Mouse (Mus musculus): ENCODE data around the gene Khdc1a. TPM values are rescaled to one million over a fixed set of nuclear protein-coding genes. Genes with fewer than 3 reads are reported as not detected.
"Not testable (repeated sequence)": the region's sequence is repeated elsewhere in the genome, so short reads cannot be mapped to it uniquely, and the experiment has no call there.

Khdc1a gene
- polyA plus RNA-seq, 1 experiment = not detected

DNA sequence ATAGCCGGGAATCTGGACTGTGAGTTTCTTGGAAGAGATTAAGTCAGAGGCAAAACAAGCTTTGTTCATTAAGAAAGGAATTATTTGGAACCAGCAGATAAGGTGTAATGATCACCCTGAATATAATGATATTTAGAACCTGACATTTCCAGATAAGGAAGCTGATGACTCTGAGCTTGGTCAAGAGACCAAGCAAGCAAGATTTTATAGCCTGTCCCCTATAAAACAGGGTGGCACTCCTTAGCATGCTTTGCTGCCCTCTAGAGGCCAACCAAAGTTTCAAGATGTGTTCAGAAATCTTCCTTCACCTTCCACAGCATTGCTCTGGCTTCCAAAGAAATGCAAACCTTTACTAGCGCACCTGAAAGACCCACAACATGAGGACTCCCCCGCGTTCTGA, 5.2 kb upstream of the Khdc1a start:
- TF ChIP-seq GATA1 (IDR thresholded peaks at IDR 0.05; ENCODE audit: low read length) = no peak

GRCm38 (mm10) chr1:21368031-21368430, 18.6 kb downstream of the Khdc1a start, which contains the start of gene Khdc1c:
Gene Khdc1c (plus strand): TSS chr1:21368331.
- not testable (repeated sequence) for TF ChIP-seq GATA1 (IDR thresholded peaks at IDR 0.05; ENCODE audit: low read length)

DNA sequence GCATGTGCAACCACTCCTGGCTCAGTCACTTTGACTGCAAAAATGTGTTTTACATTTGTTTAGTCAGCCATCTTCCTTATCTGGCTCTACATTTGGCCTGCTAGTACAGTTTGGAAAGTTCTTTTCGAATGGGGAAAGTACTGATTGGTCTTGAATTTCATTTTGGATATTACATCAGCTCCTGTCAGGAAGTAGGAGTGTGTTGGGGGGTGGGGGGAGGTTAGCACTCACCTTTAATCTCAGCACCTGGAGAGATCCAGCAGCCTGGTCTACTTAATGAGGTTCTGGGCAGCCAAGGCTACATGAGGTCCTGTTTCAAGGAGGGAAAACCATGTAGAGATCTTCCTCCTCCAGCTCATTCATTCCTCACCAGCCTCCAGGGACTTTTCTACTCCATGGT, 33.8 kb downstream of the Khdc1a start, which contains the start of gene Khdc1b:
Gene Khdc1b (plus strand): TSS at position 301 of the 400 bp plus-strand sequence.
- TF ChIP-seq GATA1 (IDR thresholded peaks at IDR 0.05; ENCODE audit: low read length) = no peak

GRCm38 (mm10) chr1:21391138-21391671, 41.8 kb downstream of the Khdc1a start:
- TF ChIP-seq GATA1 (IDR thresholded peaks at IDR 0.05; ENCODE audit: low read length) = no peak

Other genes starting within 250 kb of the Khdc1a start
- gene Tmem14a, start 131.1 kb upstream of the Khdc1a start, polyA plus RNA-seq (2012) = 0.32 and 0.49 TPM in 2 replicates
- not detected in 2 replicates for gene Gsta3, start 109.1 kb upstream of the Khdc1a start, polyA plus RNA-seq (2012)
- not detected in 2 replicates for gene Khdc1c, start 18.7 kb downstream of the Khdc1a start, polyA plus RNA-seq (2012)
- not detected in 2 replicates for gene Khdc1b, start 33.9 kb downstream of the Khdc1a start, polyA plus RNA-seq (2012)

Data from G1E-ER4 (cell line).